Mouse (Mus musculus) olfactory bulb, adult 2 months (tissue): ENCODE measurements around the gene Pld3.

ENCODE experiments used
- CTCF ChIP-seq: fragments of 200-500 bp; IDR thresholded peaks from 2 replicates; pipeline ENCODE4 v1.5.1; 2012; ENCODE audit warnings: low read depth, mild to moderate bottlenecking, low read length, moderate library complexity; ENCODE audit not compliant: insufficient read depth
- POLR2A ChIP-seq: fragments of 200-500 bp; IDR thresholded peaks from 2 replicates; pipeline ENCODE4 v1.6.1; 2012; ENCODE audit warnings: mild to moderate bottlenecking, low read depth, low read length, moderate library complexity; ENCODE audit not compliant: insufficient read depth

- TF ChIP-seq POLR2A, result no peak
- TF ChIP-seq CTCF, result no peak
These were observed 948 bp downstream of the Pld3 start for GRCm38 (mm10) chr7:27552070-27552469.
